Mouse (Mus musculus): ENCODE measurements around the gene Srebf1. TPM values are rescaled to one million over a fixed set of nuclear protein-coding genes. Genes with fewer than 3 reads are reported as not detected.

Gene Srebf1
- polyA plus RNA-seq, 1 experiment: 106 TPM

GRCm38 (mm10) chr11:60165076-60165475, 57.3 kb downstream of the Srebf1 start:
- no peak for DNase-seq (ENCODE audit: low read depth in 1 of 2, low spot score in 2 of 2)

GRCm38 (mm10) chr11:60164450-60164849, 57.9 kb downstream of the Srebf1 start:
- 81% methylated on average over 6 of the region's 6 CpGs for WGBS
- H3K4me1 ChIP-seq (ENCODE audit: control insufficient read depth, insufficient read depth, insufficient read length): no peaks in the 10 kb centered on the region
- TF ChIP-seq POLR2A (IDR thresholded peaks at IDR 0.05; ENCODE audit: low read depth, low read length) (no peak), CTCF (IDR thresholded peaks at IDR 0.05; ENCODE audit: extremely low read depth, insufficient read depth, insufficient read length, insufficient replicate concordance) (no peak)
- H3K36me3 ChIP-seq (ENCODE audit: control insufficient read depth, insufficient read depth, low read length): peaks cover 1% of the 10 kb centered on the region; the same call in 1 of the 2 replicates
- DNase-seq (ENCODE audit: low read depth in 1 of 2, low spot score in 2 of 2): no peak
- no peak overlapping the region for H3K4me3 ChIP-seq (ENCODE audit: extremely low read depth, insufficient read depth, insufficient read length)
- H3K27ac ChIP-seq (ENCODE audit: insufficient read depth, low read length): no peak overlapping the region
- no peaks in the 10 kb centered on the region for H3K27me3 ChIP-seq (ENCODE audit: control insufficient read depth, insufficient read depth, low read length)

More at GRCm38 (mm10) chr11:60165076-60165475, 57.3 kb downstream of the Srebf1 start:
- Histone ChIP-seq H3K4me3 (ENCODE audit: extremely low read depth, insufficient read depth, insufficient read length) (no peak overlapping the region), H3K4me1 (ENCODE audit: control insufficient read depth, insufficient read depth, insufficient read length) (no peaks in the 10 kb centered on the region), H3K27me3 (ENCODE audit: control insufficient read depth, insufficient read depth, low read length) (no peaks in the 10 kb centered on the region), H3K27ac (ENCODE audit: insufficient read depth, low read length) (no peak overlapping the region), H3K36me3 (ENCODE audit: control insufficient read depth, insufficient read depth, low read length) (peaks cover 1% of the 10 kb centered on the region; the same call in 1 of the 2 replicates)
- TF ChIP-seq POLR2A (IDR thresholded peaks at IDR 0.05; ENCODE audit: low read depth, low read length) (no peak), CTCF (IDR thresholded peaks at IDR 0.05; ENCODE audit: extremely low read depth, insufficient read depth, insufficient read length, insufficient replicate concordance) (no peak)
- WGBS: 90% methylated on average over 5 of the region's 5 CpGs

- TF ChIP-seq CTCF (IDR thresholded peaks at IDR 0.05; ENCODE audit: extremely low read depth, insufficient read depth, insufficient read length, insufficient replicate concordance) (no peak), POLR2A (IDR thresholded peaks at IDR 0.05; ENCODE audit: low read depth, low read length) (no peak)
- Histone ChIP-seq H3K4me1 (ENCODE audit: control insufficient read depth, insufficient read depth, insufficient read length) (no peaks in the 10 kb centered on the region), H3K27me3 (ENCODE audit: control insufficient read depth, insufficient read depth, low read length) (no peaks in the 10 kb centered on the region), H3K4me3 (ENCODE audit: extremely low read depth, insufficient read depth, insufficient read length) (no peak overlapping the region), H3K27ac (ENCODE audit: insufficient read depth, low read length) (no peak overlapping the region), H3K36me3 (ENCODE audit: control insufficient read depth, insufficient read depth, low read length) (peaks cover 1% of the 10 kb centered on the region; the same call in 1 of the 2 replicates)
- WGBS: 70% methylated on average over 4 of the region's 4 CpGs
- no peak for DNase-seq (ENCODE audit: low read depth in 1 of 2, low spot score in 2 of 2)
Observed at GRCm38 (mm10) chr11:60163362-60163761, 59.0 kb downstream of the Srebf1 start.

- no peak for DNase-seq (ENCODE audit: low read depth in 1 of 2, low spot score in 2 of 2)
- 85% methylated on average over 1 of the region's 1 CpGs for WGBS
- TF ChIP-seq CTCF (IDR thresholded peaks at IDR 0.05; ENCODE audit: extremely low read depth, insufficient read depth, insufficient read length, insufficient replicate concordance) (no peak), POLR2A (IDR thresholded peaks at IDR 0.05; ENCODE audit: low read depth, low read length) (no peak)
- no peak overlapping the region for H3K4me3 ChIP-seq (ENCODE audit: extremely low read depth, insufficient read depth, insufficient read length)
- H3K27ac ChIP-seq (ENCODE audit: insufficient read depth, low read length): no peak overlapping the region
- H3K4me1 ChIP-seq (ENCODE audit: control insufficient read depth, insufficient read depth, insufficient read length): no peaks in the 10 kb centered on the region
- H3K36me3 ChIP-seq (ENCODE audit: control insufficient read depth, insufficient read depth, low read length): peaks cover 1% of the 10 kb centered on the region; the same call in 1 of the 2 replicates
- no peaks in the 10 kb centered on the region for H3K27me3 ChIP-seq (ENCODE audit: control insufficient read depth, insufficient read depth, low read length)
Observed at GRCm38 (mm10) chr11:60162547-60162946, 59.8 kb downstream of the Srebf1 start.

GRCm38 (mm10) chr11:60161146-60161874, 61.1 kb downstream of the Srebf1 start:
- no peak overlapping the region for H3K4me3 ChIP-seq (ENCODE audit: extremely low read depth, insufficient read depth, insufficient read length)
- no peaks in the 10 kb centered on the region for H3K4me1 ChIP-seq (ENCODE audit: control insufficient read depth, insufficient read depth, insufficient read length)
- no peaks in the 10 kb centered on the region for H3K27me3 ChIP-seq (ENCODE audit: control insufficient read depth, insufficient read depth, low read length)
- no peak for TF ChIP-seq POLR2A (IDR thresholded peaks at IDR 0.05; ENCODE audit: low read depth, low read length)
- no peak for TF ChIP-seq CTCF (IDR thresholded peaks at IDR 0.05; ENCODE audit: extremely low read depth, insufficient read depth, insufficient read length, insufficient replicate concordance)
- WGBS: 72% methylated on average over 9 of the region's 9 CpGs
- DNase-seq (ENCODE audit: low read depth in 1 of 2, low spot score in 2 of 2): no peak
- H3K36me3 ChIP-seq (ENCODE audit: control insufficient read depth, insufficient read depth, low read length): peaks cover 1% of the 10 kb centered on the region; the same call in 1 of the 2 replicates
- H3K27ac ChIP-seq (ENCODE audit: insufficient read depth, low read length): no peak overlapping the region

GRCm38 (mm10) chr11:60160454-60161114, 61.8 kb downstream of the Srebf1 start:
- WGBS: 37% methylated on average over 3 of the region's 3 CpGs
- H3K4me1 ChIP-seq (ENCODE audit: control insufficient read depth, insufficient read depth, insufficient read length): no peaks in the 10 kb centered on the region
- H3K27me3 ChIP-seq (ENCODE audit: control insufficient read depth, insufficient read depth, low read length): no peaks in the 10 kb centered on the region
- H3K36me3 ChIP-seq (ENCODE audit: control insufficient read depth, insufficient read depth, low read length): peaks cover 1% of the 10 kb centered on the region; the same call in 1 of the 2 replicates
- H3K27ac ChIP-seq (ENCODE audit: insufficient read depth, low read length): no peak overlapping the region
- TF ChIP-seq CTCF (IDR thresholded peaks at IDR 0.05; ENCODE audit: extremely low read depth, insufficient read depth, insufficient read length, insufficient replicate concordance): no peak
- no peak for TF ChIP-seq POLR2A (IDR thresholded peaks at IDR 0.05; ENCODE audit: low read depth, low read length)
- no peak for DNase-seq (ENCODE audit: low read depth in 1 of 2, low spot score in 2 of 2)
- H3K4me3 ChIP-seq (ENCODE audit: extremely low read depth, insufficient read depth, insufficient read length): no peak overlapping the region
